Mouse (Mus musculus): Measurements from ENCODE around the gene D430042O09Rik. TPM values are rescaled to one million over a fixed set of nuclear protein-coding genes. Genes with fewer than 3 reads are reported as not detected.

The D430042O09Rik gene
- polyA plus RNA-seq, 1 experiment from 2014 or later: 10.1 TPM

DNA sequence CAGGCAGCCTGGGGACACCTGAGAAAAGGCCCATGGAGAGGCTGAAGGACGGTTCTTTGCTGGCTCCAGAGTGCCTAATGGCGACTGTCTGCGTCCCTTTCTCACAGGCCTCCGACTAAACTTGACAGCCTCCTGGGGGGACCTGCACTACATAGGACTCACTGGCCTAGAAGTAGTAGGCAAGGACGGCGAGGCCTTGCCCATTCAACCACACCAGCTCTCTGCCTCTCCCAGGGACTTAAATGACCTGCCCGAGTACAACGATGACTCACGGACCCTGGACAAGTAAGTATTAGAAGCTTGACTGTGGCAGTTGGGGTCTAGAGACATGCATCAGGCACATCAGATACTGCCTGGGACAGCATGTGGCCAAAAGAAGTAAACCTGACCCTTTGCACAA is 152.7 kb downstream of the D430042O09Rik start:
- H3K27ac ChIP-seq: no peak overlapping the region
- H3K9ac ChIP-seq: no peak overlapping the region
- no peaks in the 10 kb centered on the region for H3K27me3 ChIP-seq
- peaks cover 7% of the 10 kb centered on the region; the same call in 1 of the 2 replicates for H3K36me3 ChIP-seq
- WGBS: 90% methylated on average over 9 of the region's 9 CpGs
- H3K9me3 ChIP-seq (replicated peaks): no peaks in the 10 kb centered on the region
- ATAC-seq (replicated peaks; ENCODE audit: low FRiP score): no peak; the same call in 1 of the 2 replicates
- peaks cover 22% of the 10 kb centered on the region for H3K4me1 ChIP-seq
- H3K4me3 ChIP-seq (replicated peaks): no peak overlapping the region
- H3K4me2 ChIP-seq: no peak overlapping the region

GRCm38 (mm10) chr7:125864026-125864425 is 156.3 kb downstream of the D430042O09Rik start:
- no peak overlapping the region for H3K9ac ChIP-seq
- ATAC-seq (replicated peaks; ENCODE audit: low FRiP score): no peak
- peak overlapping the region; percentile 54 for H3K27ac ChIP-seq
- peaks cover 32% of the 10 kb centered on the region for H3K4me1 ChIP-seq
- WGBS: 27% methylated on average over 1 of the region's 1 CpGs
- no peaks in the 10 kb centered on the region for H3K27me3 ChIP-seq
- H3K4me3 ChIP-seq (replicated peaks): no peak overlapping the region
- no peaks in the 10 kb centered on the region for H3K9me3 ChIP-seq (replicated peaks)
- no peak overlapping the region for H3K4me2 ChIP-seq
- peaks cover 7% of the 10 kb centered on the region; the same call in 1 of the 2 replicates for H3K36me3 ChIP-seq

DNA sequence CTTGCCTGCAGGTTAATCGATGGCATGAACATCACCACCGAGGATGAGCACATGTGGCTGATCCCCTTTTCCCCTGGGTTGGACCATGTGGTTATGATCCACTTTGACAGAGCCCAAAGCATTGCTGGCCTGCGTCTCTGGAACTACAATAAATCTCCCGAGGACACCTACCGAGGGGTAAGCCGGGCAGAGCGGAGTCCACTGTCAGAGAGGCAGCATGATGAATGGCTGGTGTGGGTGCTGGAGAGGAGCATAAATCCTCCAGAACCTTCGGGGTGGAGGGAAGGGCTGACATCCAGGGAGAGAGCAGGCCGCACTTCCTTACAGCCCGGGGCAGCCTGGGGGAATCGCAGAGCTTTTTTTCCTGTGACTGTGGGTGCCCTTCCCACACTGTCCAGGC is 157.5 kb downstream of the D430042O09Rik start:
- H3K27me3 ChIP-seq: no peaks in the 10 kb centered on the region
- H3K27ac ChIP-seq: peak overlapping the region; percentile 54
- no peak overlapping the region for H3K4me2 ChIP-seq
- peaks cover 32% of the 10 kb centered on the region for H3K4me1 ChIP-seq
- H3K9me3 ChIP-seq (replicated peaks): no peaks in the 10 kb centered on the region
- H3K4me3 ChIP-seq (replicated peaks): no peak overlapping the region
- 12% methylated on average over 11 of the region's 11 CpGs for WGBS
- no peak overlapping the region for H3K9ac ChIP-seq
- peak; percentile 38 for ATAC-seq (replicated peaks; ENCODE audit: low FRiP score)
- H3K36me3 ChIP-seq: peaks cover 7% of the 10 kb centered on the region; the same call in 1 of the 2 replicates

DNA sequence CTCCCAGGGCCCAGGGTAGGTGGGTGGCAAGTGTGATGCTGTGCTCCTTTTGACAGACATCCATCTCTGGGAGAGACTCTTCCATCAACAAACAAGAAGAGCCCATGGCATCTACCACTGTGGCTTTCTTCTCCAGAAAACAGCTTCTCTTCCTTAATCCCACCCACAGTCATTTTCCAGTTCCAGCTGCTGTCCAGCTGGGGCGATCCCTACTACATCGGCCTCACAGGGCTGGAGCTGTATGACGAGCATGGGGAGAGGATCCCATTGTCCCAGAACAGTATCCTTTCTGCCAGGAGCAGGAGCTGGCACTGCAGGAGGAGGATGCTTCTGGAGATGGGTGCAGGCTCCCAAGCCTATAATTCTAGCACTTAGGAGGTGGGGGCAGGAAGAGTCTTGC is 160.9 kb downstream of the D430042O09Rik start:
- Histone ChIP-seq H3K4me1 (peaks cover 46% of the 10 kb centered on the region), H3K4me2 (no peak overlapping the region), H3K9ac (no peak overlapping the region), H3K9me3 (replicated peaks) (no peaks in the 10 kb centered on the region), H3K27me3 (no peaks in the 10 kb centered on the region), H3K27ac (no peak overlapping the region), H3K4me3 (replicated peaks) (no peak overlapping the region), H3K36me3 (no peaks in the 10 kb centered on the region)
- ATAC-seq (replicated peaks; ENCODE audit: low FRiP score): no peak
- WGBS: 78% methylated on average over 3 of the region's 3 CpGs

- ATAC-seq (replicated peaks; ENCODE audit: low FRiP score): peak; percentile 30; the same call in 1 of the 2 replicates
- WGBS: 33% methylated on average over 12 of the region's 12 CpGs
- peak overlapping the region; percentile 61 for H3K27ac ChIP-seq
These were observed 163.9 kb downstream of the D430042O09Rik start for GRCm38 (mm10) chr7:125871404-125872201.

DNA sequence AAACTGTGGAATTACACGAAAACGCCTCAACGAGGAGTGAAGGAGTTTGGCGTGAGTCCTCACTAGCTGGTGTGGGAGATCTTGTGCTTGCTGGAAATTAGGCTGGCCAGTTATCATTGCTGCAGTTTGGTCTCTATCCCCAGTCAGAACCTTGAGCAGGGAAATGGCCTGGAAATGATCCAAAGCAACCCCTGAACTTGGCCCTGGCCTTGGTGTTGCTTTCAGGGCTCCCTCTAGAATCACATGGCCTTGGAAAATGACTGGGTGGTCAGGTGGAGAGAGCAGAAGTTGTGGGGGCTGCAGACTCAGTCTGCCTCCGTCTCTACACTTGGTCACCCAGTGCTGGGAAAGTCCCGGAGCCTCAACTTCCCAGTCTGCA is 164.5 kb downstream of the D430042O09Rik start:
- ATAC-seq (replicated peaks; ENCODE audit: low FRiP score): no peak
- Histone ChIP-seq H3K9me3 (replicated peaks) (no peaks in the 10 kb centered on the region), H3K4me3 (replicated peaks) (no peak overlapping the region), H3K4me1 (peaks cover 19% of the 10 kb centered on the region), H3K27ac (peak overlapping the region; percentile 61; the same call in 1 of the 2 replicates), H3K36me3 (no peaks in the 10 kb centered on the region), H3K9ac (no peak overlapping the region), H3K4me2 (no peak overlapping the region), H3K27me3 (no peaks in the 10 kb centered on the region)
- 46% methylated on average over 6 of the region's 6 CpGs for WGBS

More at GRCm38 (mm10) chr7:125871404-125872201, 163.9 kb downstream of the D430042O09Rik start:
- no peak overlapping the region for H3K4me3 ChIP-seq (replicated peaks)
- H3K4me1 ChIP-seq: peaks cover 19% of the 10 kb centered on the region
- no peak overlapping the region for H3K9ac ChIP-seq
- no peaks in the 10 kb centered on the region for H3K9me3 ChIP-seq (replicated peaks)
- no peaks in the 10 kb centered on the region for H3K36me3 ChIP-seq
- no peaks in the 10 kb centered on the region for H3K27me3 ChIP-seq
- no peak overlapping the region for H3K4me2 ChIP-seq

DNA sequence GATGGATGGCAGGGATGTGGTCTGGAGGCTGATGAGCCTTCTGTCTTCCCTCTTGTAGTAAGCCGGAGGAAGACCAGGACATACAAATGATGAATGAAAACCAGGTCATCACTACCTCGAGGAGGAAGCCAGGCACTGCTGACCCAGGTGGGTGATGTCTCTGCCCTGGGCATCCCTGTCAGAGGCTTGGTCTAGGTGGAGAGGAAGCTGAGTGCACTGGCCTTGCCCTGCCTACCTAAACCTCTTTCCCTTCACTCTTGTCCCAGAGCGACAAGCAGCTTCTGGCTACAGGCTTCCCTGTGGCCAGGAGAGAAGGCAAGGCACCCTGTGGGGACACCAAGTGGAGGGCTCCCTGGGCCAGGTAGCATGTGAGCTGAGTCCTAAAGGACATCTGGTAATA is 165.2 kb downstream of the D430042O09Rik start:
- no peaks in the 10 kb centered on the region for H3K36me3 ChIP-seq
- no peak overlapping the region for H3K9ac ChIP-seq
- no peaks in the 10 kb centered on the region for H3K9me3 ChIP-seq (replicated peaks)
- no peak overlapping the region for H3K4me3 ChIP-seq (replicated peaks)
- 79% methylated on average over 3 of the region's 3 CpGs for whole genome bisulfite sequencing
- ATAC-seq (replicated peaks; ENCODE audit: low FRiP score): no peak
- H3K27me3 ChIP-seq: no peaks in the 10 kb centered on the region
- H3K4me2 ChIP-seq: no peak overlapping the region
- H3K4me1 ChIP-seq: peaks cover 19% of the 10 kb centered on the region
- H3K27ac ChIP-seq: no peak overlapping the region

GRCm38 (mm10) chr7:125873971-125874495 is 166.3 kb downstream of the D430042O09Rik start:
- Histone ChIP-seq H3K9me3 (replicated peaks) (no peaks in the 10 kb centered on the region), H3K4me1 (peaks cover 19% of the 10 kb centered on the region), H3K4me3 (replicated peaks) (no peak overlapping the region), H3K27ac (no peak overlapping the region), H3K36me3 (no peaks in the 10 kb centered on the region), H3K9ac (no peak overlapping the region), H3K27me3 (no peaks in the 10 kb centered on the region), H3K4me2 (no peak overlapping the region)
- 81% methylated on average over 6 of the region's 6 CpGs for WGBS
- no peak for ATAC-seq (replicated peaks; ENCODE audit: low FRiP score)

GRCm38 (mm10) chr7:125878040-125878439 is 170.4 kb downstream of the D430042O09Rik start:
- no peak for ATAC-seq (replicated peaks; ENCODE audit: low FRiP score)
- H3K36me3 ChIP-seq: no peaks in the 10 kb centered on the region
- no peak overlapping the region for H3K4me2 ChIP-seq
- 69% methylated on average over 4 of the region's 4 CpGs for WGBS
- no peaks in the 10 kb centered on the region; the same call in 1 of the 2 replicates for H3K4me1 ChIP-seq
- no peak overlapping the region for H3K9ac ChIP-seq
- no peak overlapping the region for H3K27ac ChIP-seq
- H3K9me3 ChIP-seq (replicated peaks): no peaks in the 10 kb centered on the region
- no peak overlapping the region for H3K4me3 ChIP-seq (replicated peaks)
- no peaks in the 10 kb centered on the region for H3K27me3 ChIP-seq

- H3K27ac ChIP-seq: no peak overlapping the region
- H3K4me3 ChIP-seq (replicated peaks): no peak overlapping the region
- H3K36me3 ChIP-seq: no peaks in the 10 kb centered on the region
- no peaks in the 10 kb centered on the region for H3K9me3 ChIP-seq (replicated peaks)
- no peak overlapping the region for H3K4me2 ChIP-seq
- ATAC-seq (replicated peaks; ENCODE audit: low FRiP score): no peak
- H3K9ac ChIP-seq: no peak overlapping the region
- peaks cover 16% of the 10 kb centered on the region for H3K4me1 ChIP-seq
- 49% methylated on average over 2 of the region's 2 CpGs for WGBS
- H3K27me3 ChIP-seq: no peaks in the 10 kb centered on the region
These were observed 175.5 kb downstream of the D430042O09Rik start for GRCm38 (mm10) chr7:125883232-125883631.

DNA sequence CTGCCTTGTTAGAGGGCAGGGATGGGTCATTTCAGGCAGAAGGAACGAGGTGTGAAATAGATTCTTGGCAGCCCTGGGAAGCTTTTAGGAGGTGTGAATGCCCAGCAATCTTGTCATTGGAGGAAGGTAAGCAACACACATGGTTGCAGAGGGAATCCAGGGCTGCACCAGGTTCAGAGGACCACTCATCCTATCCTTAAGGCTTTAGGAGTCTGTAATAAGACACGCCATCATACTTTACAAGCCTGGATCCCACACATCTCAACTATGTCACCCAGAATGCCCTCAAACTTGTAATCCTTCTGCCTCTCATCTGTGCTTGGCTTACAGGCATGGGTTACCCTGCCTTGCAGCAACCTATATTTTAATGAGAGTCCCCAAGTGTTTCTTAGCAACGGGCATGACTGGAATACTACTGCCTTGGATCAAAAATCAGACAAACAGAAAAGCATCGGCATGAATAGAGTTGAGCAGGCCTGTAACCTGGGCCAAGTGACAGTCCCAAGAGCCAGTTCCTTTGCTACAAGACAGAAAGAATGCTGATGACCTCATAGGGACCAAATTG is 178.5 kb downstream of the D430042O09Rik start:
- ATAC-seq (replicated peaks; ENCODE audit: low FRiP score): no peak
- 58% methylated on average over 4 of the region's 4 CpGs for WGBS
- no peaks in the 10 kb centered on the region for H3K27me3 ChIP-seq
- H3K4me3 ChIP-seq (replicated peaks): no peak overlapping the region
- H3K9me3 ChIP-seq (replicated peaks): no peaks in the 10 kb centered on the region
- no peaks in the 10 kb centered on the region for H3K36me3 ChIP-seq
- H3K27ac ChIP-seq: no peak overlapping the region
- no peak overlapping the region for H3K4me2 ChIP-seq
- H3K9ac ChIP-seq: no peak overlapping the region
- H3K4me1 ChIP-seq: peaks cover 20% of the 10 kb centered on the region

- Histone ChIP-seq H3K27ac (no peak overlapping the region), H3K9me3 (replicated peaks) (no peaks in the 10 kb centered on the region), H3K4me1 (peaks cover 20% of the 10 kb centered on the region), H3K27me3 (no peaks in the 10 kb centered on the region), H3K36me3 (no peaks in the 10 kb centered on the region), H3K4me2 (no peak overlapping the region), H3K4me3 (replicated peaks) (no peak overlapping the region), H3K9ac (no peak overlapping the region)
- ATAC-seq (replicated peaks; ENCODE audit: low FRiP score): no peak
- 22% methylated on average over 4 of the region's 4 CpGs for WGBS
These were observed 179.4 kb downstream of the D430042O09Rik start for GRCm38 (mm10) chr7:125887124-125887523.

Data from kidney, embryonic 15.5 days (tissue).